Mouse (Mus musculus) midbrain, embryonic 11.5 days (tissue): ENCODE measurements around the gene Ppox. TPM values are rescaled to one million over a fixed set of nuclear protein-coding genes. Genes with fewer than 3 reads are reported as not detected.

Experiments used
- ATAC-seq: fragments of 200-750 bp; cut with Nextera tagmentation; 2 replicates; pipeline ENCODE4 v1.8.0; 2017; ENCODE audit warnings: moderate TSS enrichment, moderate library complexity; ENCODE audit not compliant: low FRiP score
- DNase-seq: peaks from one replicate; pipeline ENCODE4 v3.0.0; 2015; ENCODE audit warnings: low spot score; ENCODE audit errors: missing footprints
- H3K27ac ChIP-seq: fragments of 300-500 bp; sonication (generic); 2 replicates; pipeline ENCODE4 v1.5.1; 2014; ENCODE audit warnings: low read depth, low read length
- H3K27me3 ChIP-seq: fragments of 300-500 bp; sonication (generic); 2 replicates; pipeline ENCODE4 v1.6.1; 2014; ENCODE audit warnings: mild to moderate bottlenecking, low read length, moderate library complexity, mixed read lengths; ENCODE audit not compliant: control insufficient read depth, insufficient read depth
- H3K36me3 ChIP-seq: fragments of 300-500 bp; sonication (generic); 2 replicates; pipeline ENCODE4 v1.6.1; 2014; ENCODE audit warnings: mild to moderate bottlenecking, low read length, moderate library complexity, mixed read lengths; ENCODE audit not compliant: control insufficient read depth, insufficient read depth
- H3K4me1 ChIP-seq: fragments of 300-500 bp; sonication (generic); 2 replicates; pipeline ENCODE4 v1.6.1; 2014; ENCODE audit warnings: low read length; ENCODE audit not compliant: control insufficient read depth, insufficient read depth
- H3K4me2 ChIP-seq: fragments of 300-500 bp; sonication (generic); 2 replicates; pipeline ENCODE4 v1.6.1; 2014; ENCODE audit warnings: mild to moderate bottlenecking, moderate library complexity
- H3K4me3 ChIP-seq: fragments of 300-500 bp; sonication (generic); 2 replicates; pipeline ENCODE4 v1.5.1; 2014; ENCODE audit warnings: low read depth, low read length
- H3K9ac ChIP-seq: fragments of 300-500 bp; sonication (generic); 2 replicates; pipeline ENCODE4 v1.6.1; 2014; ENCODE audit warnings: low read length
- H3K9me3 ChIP-seq: fragments of 300-500 bp; sonication (generic); 2 replicates; pipeline ENCODE4 v1.6.1; 2016; ENCODE audit warnings: low read length; ENCODE audit not compliant: control insufficient read depth
- whole genome bisulfite sequencing: fragments of 180-500 bp; shearing (Covaris S2); extraction: QIAGEN DNeasy Blood & Tissue Kit; methylation state at CpG from one replicate; pipeline ENCODE4 v1.1.7; 2014; 5-methylcytosine and 5-hydroxymethylcytosine counted together
- polyA plus RNA-seq: library from polyadenylated mRNA; unstranded; fragments of >200 nt; fragmentation: Nextera tagmentation; extraction: Ambion mirVana; gene quantifications from 2 replicates; pipeline ENCODE4 v1.2.1, GENCODE M21; 2014

Gene Ppox
- polyA plus RNA-seq, 1 experiment from 2014 or later: 56.3 TPM

GRCm38 (mm10) chr1:171274171-171274570 lies 6.8 kb downstream of the Ppox start:
- no peaks in the 10 kb centered on the region for H3K27me3 ChIP-seq
- no peak for ATAC-seq
- no peak for DNase-seq
- H3K4me1 ChIP-seq: peaks cover 10% of the 10 kb centered on the region
- no peak overlapping the region for H3K4me3 ChIP-seq
- no peak overlapping the region for H3K27ac ChIP-seq
- 94% methylated on average over 12 of the region's 12 CpGs for WGBS
- no peaks in the 10 kb centered on the region for H3K9me3 ChIP-seq
- H3K36me3 ChIP-seq: peaks cover 17% of the 10 kb centered on the region
- H3K9ac ChIP-seq: no peak overlapping the region
- H3K4me2 ChIP-seq: no peak overlapping the region

- no peaks in the 10 kb centered on the region for H3K9me3 ChIP-seq
- H3K36me3 ChIP-seq: peaks cover 11% of the 10 kb centered on the region
Observed at GRCm38 (mm10) chr1:171272086-171272485, 8.9 kb downstream of the Ppox start.

GRCm38 (mm10) chr1:171271622-171272021 lies 9.4 kb downstream of the Ppox start:
- Histone ChIP-seq H3K27ac (no peak overlapping the region), H3K9ac (no peak overlapping the region), H3K9me3 (no peaks in the 10 kb centered on the region), H3K27me3 (no peaks in the 10 kb centered on the region), H3K36me3 (peaks cover 11% of the 10 kb centered on the region), H3K4me2 (no peak overlapping the region), H3K4me3 (no peak overlapping the region), H3K4me1 (peaks cover 10% of the 10 kb centered on the region)
- 79% methylated on average over 10 of the region's 10 CpGs for WGBS
- DNase-seq (no peak), ATAC-seq (no peak)

More at GRCm38 (mm10) chr1:171272086-171272485, 8.9 kb downstream of the Ppox start:
- Histone ChIP-seq H3K4me1 (peaks cover 10% of the 10 kb centered on the region), H3K4me2 (no peak overlapping the region), H3K27me3 (no peaks in the 10 kb centered on the region), H3K4me3 (no peak overlapping the region), H3K27ac (no peak overlapping the region), H3K9ac (no peak overlapping the region)
- DNase-seq (no peak), ATAC-seq (no peak)
- 89% methylated on average over 3 of the region's 3 CpGs for WGBS

DNA sequence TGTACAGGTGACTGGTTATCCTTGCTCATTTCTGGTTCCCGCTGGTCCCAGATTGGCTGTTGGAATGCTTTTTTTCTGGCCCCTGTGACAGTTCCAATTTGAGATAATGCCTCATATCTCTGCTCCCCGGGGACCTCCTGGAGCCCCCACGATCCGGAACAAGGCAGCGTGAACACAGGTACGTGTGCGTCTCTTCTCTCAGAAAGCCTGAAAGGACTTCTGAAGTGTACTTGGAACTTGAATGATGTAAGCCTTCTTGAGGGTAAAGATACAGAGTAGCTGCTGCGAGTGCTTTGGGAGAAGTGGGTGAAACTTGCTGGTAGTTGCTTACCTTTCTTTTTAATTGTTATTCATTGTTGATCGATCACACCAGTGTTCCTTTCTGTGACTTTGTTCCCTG lies 9.8 kb downstream of the Ppox start:
- Histone ChIP-seq H3K9ac (peak overlapping the region; percentile 78; the same call in 1 of the 2 replicates), H3K9me3 (no peaks in the 10 kb centered on the region), H3K36me3 (peaks cover 11% of the 10 kb centered on the region), H3K4me3 (peak overlapping the region; percentile 74), H3K4me1 (peaks cover 10% of the 10 kb centered on the region), H3K4me2 (peak overlapping the region; percentile 97), H3K27me3 (no peaks in the 10 kb centered on the region), H3K27ac (no peak overlapping the region)
- 60% methylated on average over 9 of the region's 9 CpGs for WGBS
- ATAC-seq (no peak), DNase-seq (no peak)

- Histone ChIP-seq H3K27ac (no peak overlapping the region), H3K4me3 (peak overlapping the region; percentile 74), H3K9ac (peak overlapping the region; percentile 78), H3K9me3 (no peaks in the 10 kb centered on the region), H3K4me1 (peaks cover 10% of the 10 kb centered on the region), H3K27me3 (no peaks in the 10 kb centered on the region), H3K4me2 (peak overlapping the region; percentile 97), H3K36me3 (peaks cover 9% of the 10 kb centered on the region)
- DNase-seq (no peak), ATAC-seq (peak; percentile 77)
- WGBS: 1% methylated on average over 18 of the region's 19 CpGs
Observed at GRCm38 (mm10) chr1:171270573-171270900, 10.4 kb downstream of the Ppox start.

- peak within 1 kb of the TSS; percentile 97 for H3K4me2 ChIP-seq
- H3K9ac ChIP-seq: peak within 1 kb of the TSS; percentile 78
- no peaks in the 10 kb centered on the region for H3K9me3 ChIP-seq
- ATAC-seq (peak; percentile 96), DNase-seq (peak; percentile 100)
- no peaks in the 10 kb centered on the region for H3K27me3 ChIP-seq
- peak within 1 kb of the TSS; percentile 74 for H3K4me3 ChIP-seq
- peaks cover 5% of the 10 kb centered on the region for H3K36me3 ChIP-seq
- WGBS: 4% methylated on average over 36 of the region's 36 CpGs
- no peak within 1 kb of the TSS for H3K27ac ChIP-seq
- peaks cover 10% of the 10 kb centered on the region for H3K4me1 ChIP-seq
Observed at GRCm38 (mm10) chr1:171269848-171270572, 11.0 kb downstream of the Ppox start, which contains the start of gene B4galt3. Gene B4galt3 (plus strand): TSS chr1:171270328.

DNA sequence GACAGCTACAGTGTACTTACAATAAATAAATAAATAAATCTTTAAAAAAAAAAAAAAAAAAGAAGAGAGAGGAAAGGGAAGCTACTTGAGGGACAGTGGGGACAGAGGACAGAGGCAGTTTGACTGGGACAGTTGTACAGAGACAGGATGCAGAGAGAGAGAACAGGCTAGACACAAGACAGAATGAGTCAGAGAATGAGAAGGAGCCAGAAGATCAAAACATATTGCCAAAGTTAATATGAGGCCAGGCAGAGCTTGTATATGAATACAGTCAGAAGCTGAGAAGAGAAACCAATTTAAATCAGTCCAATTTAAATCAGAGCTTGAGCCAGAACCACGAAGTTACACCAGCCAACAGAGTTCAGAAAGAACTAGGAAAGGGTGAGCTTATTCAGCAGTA lies 12.6 kb downstream of the Ppox start:
- no peak for ATAC-seq
- Histone ChIP-seq H3K4me1 (peaks cover 12% of the 10 kb centered on the region), H3K4me2 (no peak overlapping the region), H3K4me3 (no peak overlapping the region), H3K9me3 (no peaks in the 10 kb centered on the region), H3K27ac (no peak overlapping the region), H3K9ac (no peak overlapping the region), H3K27me3 (no peaks in the 10 kb centered on the region), H3K36me3 (no peaks in the 10 kb centered on the region; the same call in 1 of the 2 replicates)
- WGBS: 47% methylated on average over 1 of the region's 1 CpGs
- DNase-seq: no peak

DNA sequence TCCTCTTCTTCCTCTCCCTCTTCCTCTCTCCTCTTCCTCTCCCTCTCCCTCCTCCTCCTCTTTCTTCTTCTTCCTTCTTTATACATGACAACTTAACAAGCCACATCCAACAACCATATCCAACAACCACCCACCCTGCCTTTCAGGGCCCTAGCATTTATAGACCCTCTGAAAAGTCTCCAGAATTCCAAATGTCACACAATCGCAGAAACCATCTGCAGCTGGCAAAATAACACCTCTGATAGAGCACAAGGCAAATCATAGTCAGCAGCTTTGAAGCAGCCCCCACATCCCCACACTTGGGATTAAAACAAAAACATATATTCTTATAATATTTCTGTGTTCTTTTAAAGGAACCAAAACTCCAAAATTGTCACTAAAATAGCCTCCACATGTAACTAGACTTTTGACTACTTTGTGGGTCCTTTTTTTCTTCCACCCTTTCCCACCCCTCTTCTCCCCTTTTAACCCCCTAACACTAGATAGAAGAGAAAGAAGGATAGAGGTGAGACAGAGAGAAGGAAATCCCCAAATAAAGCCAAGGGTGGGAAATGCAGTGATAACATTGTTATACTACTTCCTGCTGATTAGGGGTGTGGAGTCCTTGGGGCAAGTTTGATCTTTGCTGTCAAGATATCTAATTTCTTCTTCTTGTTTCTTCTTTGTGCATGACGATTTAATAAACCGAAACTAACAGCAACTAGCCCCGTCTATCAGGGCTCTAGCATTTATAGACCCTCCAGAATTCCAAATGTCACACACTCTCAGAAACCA lies 14.8 kb downstream of the Ppox start:
- Histone ChIP-seq H3K4me1 (peaks cover 15% of the 10 kb centered on the region), H3K9ac (no peak overlapping the region), H3K36me3 (no peaks in the 10 kb centered on the region), H3K27ac (no peak overlapping the region), H3K9me3 (no peaks in the 10 kb centered on the region), H3K4me3 (no peak overlapping the region), H3K27me3 (no peaks in the 10 kb centered on the region), H3K4me2 (no peak overlapping the region)
- ATAC-seq (no peak), DNase-seq (no peak)
- 77% methylated on average over 4 of the region's 4 CpGs for WGBS
